Mouse (Mus musculus) heart, embryonic 11.5 days (tissue): ENCODE results near the gene Myo15b. TPM values are rescaled to one million over a fixed set of nuclear protein-coding genes. Genes with fewer than 3 reads are reported as not detected.

Experiments used
- ATAC-seq: fragments of 200-750 bp; cut with Nextera tagmentation; replicated peaks from 2 replicates; pipeline ENCODE4 v1.8.0; 2017; ENCODE audit warnings: moderate library complexity; ENCODE audit not compliant: insufficient number of reproducible peaks, low FRiP score, low TSS enrichment
- H3K27ac ChIP-seq: fragments of 300-500 bp; sonication (generic); 2 replicates; pipeline ENCODE4 v1.5.1; 2014; ENCODE audit warnings: mild to moderate bottlenecking, low read depth, low read length
- H3K27me3 ChIP-seq: fragments of 300-500 bp; sonication (generic); 2 replicates; pipeline ENCODE4 v1.6.1; 2014; ENCODE audit warnings: mild to moderate bottlenecking, low read length, mixed read lengths; ENCODE audit not compliant: control insufficient read depth, insufficient read depth
- H3K36me3 ChIP-seq: fragments of 300-500 bp; sonication (generic); 2 replicates; pipeline ENCODE4 v1.6.1; 2014; ENCODE audit warnings: mild to moderate bottlenecking, low read length, moderate library complexity, mixed read lengths; ENCODE audit not compliant: control insufficient read depth, insufficient read depth
- H3K4me1 ChIP-seq: fragments of 300-500 bp; sonication (generic); 2 replicates; pipeline ENCODE4 v1.6.1; 2014; ENCODE audit warnings: low read length; ENCODE audit not compliant: control insufficient read depth, insufficient read depth
- H3K4me2 ChIP-seq: fragments of 300-500 bp; sonication (generic); 2 replicates; pipeline ENCODE4 v1.6.1; 2014; ENCODE audit warnings: mild to moderate bottlenecking, moderate library complexity
- H3K4me3 ChIP-seq: fragments of 300-500 bp; sonication (generic); 2 replicates; pipeline ENCODE4 v1.5.1; 2014; ENCODE audit warnings: low read depth, low read length
- H3K9ac ChIP-seq: fragments of 300-500 bp; sonication (generic); 2 replicates; pipeline ENCODE4 v1.6.1; 2014; ENCODE audit warnings: mild to moderate bottlenecking, low read depth, low read length, moderate library complexity
- H3K9me3 ChIP-seq: fragments of 300-500 bp; sonication (generic); replicated peaks from 2 replicates; pipeline ENCODE4 v1.6.1; 2016; ENCODE audit warnings: low read length; ENCODE audit not compliant: control insufficient read depth
- WGBS: fragments of 180-500 bp; shearing (Covaris S2); extraction: QIAGEN DNeasy Blood & Tissue Kit; methylation state at CpG from one replicate; pipeline ENCODE4 v1.1.7; 2014; ENCODE audit not compliant: insufficient replicate concordance; 5-methylcytosine and 5-hydroxymethylcytosine counted together
- polyA plus RNA-seq: library from polyadenylated mRNA; unstranded; fragments of >200 nt; fragmentation: Nextera tagmentation; extraction: Ambion mirVana; gene quantifications from 2 replicates; pipeline ENCODE4 v1.2.1, GENCODE M21; 2014

Myo15b gene
- polyA plus RNA-seq, 1 experiment from 2014 or later, result 0.39 TPM

- ATAC-seq, result peak; percentile 85
- peak within 1 kb of the TSS; percentile 82 for H3K27ac ChIP-seq
- H3K27me3 ChIP-seq, result no peaks in the 10 kb centered on the region
- peaks cover 49% of the 10 kb centered on the region for H3K4me1 ChIP-seq
- peaks cover 10% of the 10 kb centered on the region; the same call in 1 of the 2 replicates for H3K36me3 ChIP-seq
- WGBS, result under 1% methylated on average over 42 of the region's 44 CpGs
- H3K9me3 ChIP-seq, result no peaks in the 10 kb centered on the region
- H3K4me3 ChIP-seq, result peak within 1 kb of the TSS; percentile 89
- H3K9ac ChIP-seq, result peak within 1 kb of the TSS; percentile 81
- H3K4me2 ChIP-seq, result peak within 1 kb of the TSS; percentile 91
Measured at GRCm38 (mm10) chr11:115813507-115814296, 44.5 kb upstream of the Myo15b start, which contains the start of gene Caskin2. Gene Caskin2 (minus strand): TSS chr11:115813639.

- under 1% methylated on average over 76 of the region's 84 CpGs for WGBS
- Histone ChIP-seq H3K36me3 (peaks cover 12% of the 10 kb centered on the region), H3K9me3 (no peaks in the 10 kb centered on the region), H3K27me3 (no peaks in the 10 kb centered on the region), H3K4me1 (peaks cover 38% of the 10 kb centered on the region), H3K9ac (peak within 1 kb of the TSS; percentile 82), H3K27ac (peak within 1 kb of the TSS; percentile 82), H3K4me3 (peak within 1 kb of the TSS; percentile 89), H3K4me2 (peak within 1 kb of the TSS; percentile 91)
- peak; percentile 47 for ATAC-seq
Measured at GRCm38 (mm10) chr11:115814605-115815450, 43.4 kb upstream of the Myo15b start, which contains the start of gene Tsen54. Gene Tsen54 (plus strand): TSS chr11:115814724.

GRCm38 (mm10) chr11:115817331-115817730, 40.9 kb upstream of the Myo15b start:
- no peak overlapping the region for H3K9ac ChIP-seq
- H3K27me3 ChIP-seq, result no peaks in the 10 kb centered on the region
- no peak overlapping the region for H3K4me2 ChIP-seq
- H3K4me3 ChIP-seq, result no peak overlapping the region
- H3K9me3 ChIP-seq, result no peaks in the 10 kb centered on the region
- H3K36me3 ChIP-seq, result peaks cover 23% of the 10 kb centered on the region
- H3K4me1 ChIP-seq, result peaks cover 14% of the 10 kb centered on the region
- 87% methylated on average over 5 of the region's 5 CpGs for WGBS
- ATAC-seq, result no peak
- H3K27ac ChIP-seq, result no peak overlapping the region

- no peak overlapping the region for H3K9ac ChIP-seq
- no peak overlapping the region for H3K27ac ChIP-seq
- H3K4me1 ChIP-seq, result peaks cover 11% of the 10 kb centered on the region
- WGBS, result 84% methylated on average over 16 of the region's 16 CpGs
- no peaks in the 10 kb centered on the region for H3K9me3 ChIP-seq
- peaks cover 23% of the 10 kb centered on the region for H3K36me3 ChIP-seq
- H3K27me3 ChIP-seq, result no peaks in the 10 kb centered on the region
- ATAC-seq, result no peak
- H3K4me3 ChIP-seq, result no peak overlapping the region
- H3K4me2 ChIP-seq, result no peak overlapping the region
Measured at GRCm38 (mm10) chr11:115819915-115820623, 38.1 kb upstream of the Myo15b start.

GRCm38 (mm10) chr11:115821001-115821400, 37.2 kb upstream of the Myo15b start:
- Histone ChIP-seq H3K4me2 (no peak overlapping the region), H3K36me3 (peaks cover 23% of the 10 kb centered on the region), H3K27ac (no peak overlapping the region), H3K4me1 (0 out of 2 replicates have a peak, but pooled peaks cover 9% of the 10 kb centered on the region), H3K9me3 (no peaks in the 10 kb centered on the region), H3K27me3 (no peaks in the 10 kb centered on the region), H3K9ac (no peak overlapping the region), H3K4me3 (no peak overlapping the region)
- WGBS, result 79% methylated on average over 4 of the region's 4 CpGs
- no peak for ATAC-seq

- peak within 1 kb of the TSS; percentile 84 for H3K4me3 ChIP-seq
- no peaks in the 10 kb centered on the region for H3K27me3 ChIP-seq
- no peaks in the 10 kb centered on the region for H3K9me3 ChIP-seq
- peak; percentile 91 for ATAC-seq
- peaks cover 29% of the 10 kb centered on the region for H3K4me1 ChIP-seq
- H3K27ac ChIP-seq, result peak within 1 kb of the TSS; percentile 54; the same call in 1 of the 2 replicates
- H3K4me2 ChIP-seq, result peak within 1 kb of the TSS; percentile 86
- peak within 1 kb of the TSS; percentile 79 for H3K9ac ChIP-seq
- WGBS, result under 1% methylated on average over 87 of the region's 87 CpGs
- H3K36me3 ChIP-seq, result peaks cover 13% of the 10 kb centered on the region; the same call in 1 of the 2 replicates
Measured at GRCm38 (mm10) chr11:115823774-115824740, 34.1 kb upstream of the Myo15b start, which contains the start of gene Llgl2. Gene Llgl2 (plus strand): TSS chr11:115824049.

GRCm38 (mm10) chr11:115824813-115825212, 33.4 kb upstream of the Myo15b start:
- WGBS, result 17% methylated on average over 11 of the region's 11 CpGs
- Histone ChIP-seq H3K4me1 (peaks cover 36% of the 10 kb centered on the region), H3K27me3 (no peaks in the 10 kb centered on the region), H3K9ac (peak overlapping the region; percentile 79), H3K9me3 (no peaks in the 10 kb centered on the region), H3K36me3 (peaks cover 11% of the 10 kb centered on the region; the same call in 1 of the 2 replicates), H3K4me2 (peak overlapping the region; percentile 86), H3K27ac (no peak overlapping the region), H3K4me3 (peak overlapping the region; percentile 84)
- ATAC-seq, result no peak
